Mouse (Mus musculus) megakaryocyte-erythroid progenitor cell, adult 5-6 weeks (primary cell): ENCODE data around the gene Pmm2. TPM values are rescaled to one million over a fixed set of nuclear protein-coding genes. Genes with fewer than 3 reads are reported as not detected.

Experiments
- ATAC-seq: replicated peaks from 2 replicates; pipeline ENCODE4 v1.8.0; 2016; ENCODE audit warnings: mild to moderate bottlenecking, inconsistent platforms; ENCODE audit not compliant: severe bottlenecking, poor library complexity, low FRiP score, low TSS enrichment
- total RNA-seq, 2 experiments: library from RNA; stranded (forward) in 1 of 2; stranded (reverse) in 1 of 2; fragments of 200-1000, 215-1000 nt in 1 of 2; fragments of >200 nt in 1 of 2; fragmentation: Nextera tagmentation in 1 of 2; gene quantifications; 2 replicates each; pipeline ENCODE4 v1.2.3; 2014 to 2017

Pmm2 gene
- total RNA-seq (2014; fragmentation: Nextera tagmentation): 54.8 and 74.7 TPM in 2 replicates
- total RNA-seq (2017): 51.1 and 56.8 TPM in 2 replicates

DNA sequence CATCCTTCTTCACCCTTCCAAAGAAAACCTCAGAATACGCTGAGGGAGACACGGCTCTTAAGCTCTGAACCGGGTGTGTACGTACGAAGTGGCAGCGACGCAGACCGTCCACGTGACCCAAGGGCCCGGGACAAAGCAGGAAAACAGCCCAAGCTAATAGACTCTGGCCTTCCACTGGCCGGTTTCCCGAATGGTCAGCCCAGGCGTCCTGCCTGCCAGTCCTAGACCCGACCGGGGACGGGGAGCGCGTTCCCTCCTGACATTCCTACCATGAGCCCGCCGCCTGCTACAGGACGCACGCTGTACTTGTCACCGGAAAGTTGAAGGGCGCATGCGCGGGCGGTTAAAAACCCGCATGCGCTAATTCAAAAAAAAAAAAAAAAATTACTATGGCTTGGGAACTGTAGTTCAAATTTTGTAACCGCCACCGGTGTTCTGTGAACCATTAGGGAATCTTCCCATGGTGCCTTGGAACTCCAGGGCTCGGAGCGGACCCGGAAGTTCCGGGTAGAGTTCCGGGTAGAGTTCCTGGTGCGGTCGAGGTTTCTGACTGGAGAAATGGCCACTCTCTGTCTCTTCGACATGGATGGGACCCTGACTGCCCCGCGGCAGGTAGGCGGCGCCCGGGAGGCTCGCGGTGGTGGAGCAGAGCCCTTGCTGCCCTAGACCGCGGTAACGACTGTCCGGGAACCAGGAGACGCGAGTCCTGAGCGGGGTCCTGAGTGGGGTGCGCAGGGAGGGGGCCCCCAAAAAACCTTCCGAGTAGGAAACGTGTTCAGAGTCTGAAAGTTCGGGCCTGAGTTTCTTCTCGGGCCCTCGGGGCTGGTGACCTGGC lies at the start of gene Pmm2, which contains the start of gene Tmem186:
Gene Pmm2, plus strand, starts transcription at position 458 of the 835 bp plus-strand sequence.
Gene Tmem186, minus strand, starts transcription at position 496 of the 835 bp plus-strand sequence.
- ATAC-seq: peak; percentile 83

DNA sequence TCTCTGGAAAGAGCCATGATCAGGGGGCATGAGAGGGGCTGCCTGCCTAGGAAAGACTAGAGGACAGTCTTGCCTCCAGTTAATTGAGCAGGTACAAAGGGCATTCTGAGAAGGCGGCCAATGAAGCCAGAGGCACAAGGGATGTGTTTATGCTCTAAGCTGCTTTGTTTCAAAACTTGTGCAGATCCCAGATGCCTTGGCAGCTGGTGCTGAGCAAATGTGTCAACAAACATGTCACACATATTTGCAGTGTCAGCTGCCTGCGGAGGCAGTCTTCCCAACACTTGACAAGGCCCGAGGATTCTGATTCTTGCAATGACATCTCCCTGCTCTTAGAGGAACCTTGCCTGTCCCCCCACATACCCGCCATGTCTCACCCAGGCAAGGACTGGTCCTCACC lies 42.1 kb upstream of the Pmm2 start:
- ATAC-seq: no peak

DNA sequence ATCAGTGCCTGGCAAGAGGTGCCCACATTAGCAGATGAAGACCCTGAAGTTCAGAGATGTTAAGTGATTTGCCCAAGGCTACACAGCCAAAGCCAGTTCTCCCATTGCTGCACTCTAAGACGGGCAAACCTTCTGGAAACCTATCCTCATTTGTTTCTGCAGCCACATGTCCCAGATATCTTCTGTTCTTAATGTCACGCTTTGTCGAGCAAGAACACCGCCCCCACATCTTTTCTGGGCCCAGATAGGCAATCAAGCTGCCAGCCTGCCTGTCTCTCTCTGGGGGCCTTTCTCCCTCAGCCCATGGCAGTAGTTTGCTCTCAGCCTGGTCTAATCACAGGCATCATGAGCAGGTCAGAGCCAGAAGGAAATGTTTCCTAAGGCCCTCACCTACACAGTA lies 41.1 kb upstream of the Pmm2 start:
- no peak for ATAC-seq

DNA sequence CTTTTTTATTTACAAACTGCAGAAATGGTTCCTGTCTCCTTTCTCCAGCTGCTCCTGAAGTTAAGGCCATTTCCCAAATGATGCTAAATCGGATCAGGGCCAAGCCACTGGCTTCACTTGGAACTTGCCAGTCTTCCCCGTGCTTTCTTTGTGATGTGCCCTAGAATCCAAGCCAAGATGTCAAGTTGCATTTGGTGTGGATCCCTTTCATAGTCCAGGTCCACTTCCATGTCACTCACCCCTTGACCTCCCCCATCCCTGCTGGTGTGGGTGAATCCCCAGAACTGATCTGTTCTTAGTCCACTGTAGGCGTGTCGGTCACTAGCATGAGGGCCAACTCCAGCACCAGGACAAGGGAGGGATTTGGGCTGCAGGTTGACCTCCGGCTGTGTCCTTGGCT lies 40.0 kb upstream of the Pmm2 start:
- ATAC-seq: no peak

DNA sequence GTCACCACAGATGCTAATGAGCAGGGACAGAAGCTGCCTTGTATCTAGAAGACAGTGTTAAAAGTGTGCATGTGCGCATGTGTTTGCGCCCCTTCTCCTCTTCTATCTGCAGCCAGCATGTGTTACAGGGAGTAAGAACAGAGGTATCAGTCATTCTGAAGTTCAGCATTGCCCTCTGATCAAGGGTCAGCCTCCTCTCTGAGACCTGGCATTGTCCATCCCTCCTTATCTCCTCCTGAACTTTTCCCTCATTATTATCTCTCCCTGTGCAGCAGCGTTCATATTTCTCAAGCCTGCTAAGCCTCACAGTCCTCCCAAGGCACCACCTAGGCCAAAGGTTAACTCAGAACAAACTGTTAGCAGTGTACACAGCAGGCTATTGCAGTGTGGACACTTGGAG lies 33.7 kb upstream of the Pmm2 start:
- ATAC-seq: peak; percentile 93

DNA sequence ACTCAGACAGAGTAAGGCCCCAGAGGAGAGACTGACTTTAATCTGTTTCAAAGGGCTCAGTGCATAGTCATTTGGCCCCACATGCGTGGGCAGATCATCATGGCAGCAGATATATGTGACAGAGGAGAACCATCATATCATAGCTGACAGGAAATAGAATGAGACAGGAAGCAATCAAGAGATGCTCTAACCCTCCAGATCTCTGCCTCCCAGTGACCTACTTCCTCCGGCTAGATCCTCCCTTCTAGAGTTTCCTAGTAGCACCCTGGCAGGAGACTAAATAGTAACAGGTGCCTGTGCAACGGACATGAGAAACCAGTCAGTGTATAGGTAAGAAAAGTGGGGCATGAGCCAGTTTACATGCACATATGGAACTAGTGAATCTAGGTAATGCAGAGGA lies 27.1 kb upstream of the Pmm2 start:
- ATAC-seq: no peak

DNA sequence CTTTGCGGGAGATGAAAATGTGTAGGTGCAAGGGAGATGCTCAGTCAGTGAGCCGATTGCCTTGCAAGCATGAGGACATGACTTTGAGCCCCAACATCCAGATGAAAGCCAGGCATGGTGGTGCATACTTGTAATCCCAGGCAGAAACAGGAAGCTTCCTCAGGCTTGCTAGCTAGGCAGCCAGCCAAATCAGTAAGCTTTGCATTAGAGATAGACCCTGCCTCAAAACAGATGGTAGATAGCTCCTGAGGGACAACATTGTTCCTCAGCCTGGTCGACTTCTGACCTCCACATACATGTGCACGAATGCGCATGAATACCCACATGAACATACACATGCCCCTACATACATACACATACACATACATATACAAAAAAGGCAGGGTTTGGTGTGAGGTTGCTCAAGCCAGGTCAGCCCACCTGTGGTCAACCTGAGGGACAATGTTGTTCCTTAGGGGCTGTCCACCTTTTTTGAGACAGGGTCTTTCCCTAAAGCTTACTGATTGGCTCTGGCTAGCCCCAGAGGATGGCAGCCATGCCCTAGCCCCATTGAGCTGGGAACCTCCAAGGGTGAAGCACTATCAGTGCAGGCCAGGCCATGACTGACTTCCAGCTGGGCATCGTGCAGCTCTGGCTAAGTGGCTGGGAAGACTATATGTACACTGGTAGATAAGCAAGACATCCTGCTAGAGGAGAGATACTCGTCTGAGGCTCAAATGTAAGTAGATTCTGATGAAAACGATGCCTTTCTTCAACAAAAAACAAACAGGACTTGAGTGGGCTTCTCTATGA lies 25.1 kb upstream of the Pmm2 start:
- peak; percentile 98 for ATAC-seq

DNA sequence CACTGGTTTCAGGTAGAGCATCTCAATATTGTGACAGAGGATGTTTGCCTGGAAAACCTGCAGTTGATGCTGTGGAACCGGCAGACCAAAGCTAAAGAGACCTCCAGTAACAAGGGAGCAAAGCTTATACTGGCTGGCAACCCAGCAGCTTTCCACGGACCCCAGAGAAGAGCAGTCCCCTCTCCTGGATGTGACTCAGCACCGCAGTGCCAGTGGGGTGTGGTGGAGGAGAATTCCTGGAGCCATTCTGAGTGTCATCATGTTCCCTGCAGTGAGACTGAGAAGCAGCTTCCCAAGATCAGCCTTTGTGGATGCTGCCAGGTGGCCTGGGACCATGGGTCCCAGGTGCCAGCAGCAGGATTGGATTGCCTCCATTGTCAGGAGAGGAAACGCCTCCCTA lies 24.4 kb upstream of the Pmm2 start:
- peak; percentile 25 for ATAC-seq

DNA sequence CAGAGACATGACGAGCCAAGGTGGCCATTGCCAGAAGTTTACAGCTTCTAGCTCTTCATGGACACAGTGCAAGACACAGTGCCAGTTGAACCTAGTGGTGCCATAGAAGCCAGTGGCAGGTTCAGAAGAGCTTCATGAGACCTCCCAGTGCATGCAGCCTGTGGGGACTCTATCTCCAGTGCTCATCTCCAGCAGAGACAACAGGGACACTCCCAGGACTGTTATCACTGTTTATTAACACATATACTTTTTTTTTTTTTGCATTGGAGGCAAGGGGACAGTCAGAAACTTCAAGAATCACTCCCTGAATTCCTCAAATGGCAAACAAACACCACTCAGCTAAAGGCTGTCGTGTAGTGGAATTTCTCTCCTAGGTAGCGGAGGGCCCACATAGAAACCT lies 24.0 kb upstream of the Pmm2 start:
- 0 out of 2 replicates have a peak, but pooled peaks have one; percentile 29 for ATAC-seq

DNA sequence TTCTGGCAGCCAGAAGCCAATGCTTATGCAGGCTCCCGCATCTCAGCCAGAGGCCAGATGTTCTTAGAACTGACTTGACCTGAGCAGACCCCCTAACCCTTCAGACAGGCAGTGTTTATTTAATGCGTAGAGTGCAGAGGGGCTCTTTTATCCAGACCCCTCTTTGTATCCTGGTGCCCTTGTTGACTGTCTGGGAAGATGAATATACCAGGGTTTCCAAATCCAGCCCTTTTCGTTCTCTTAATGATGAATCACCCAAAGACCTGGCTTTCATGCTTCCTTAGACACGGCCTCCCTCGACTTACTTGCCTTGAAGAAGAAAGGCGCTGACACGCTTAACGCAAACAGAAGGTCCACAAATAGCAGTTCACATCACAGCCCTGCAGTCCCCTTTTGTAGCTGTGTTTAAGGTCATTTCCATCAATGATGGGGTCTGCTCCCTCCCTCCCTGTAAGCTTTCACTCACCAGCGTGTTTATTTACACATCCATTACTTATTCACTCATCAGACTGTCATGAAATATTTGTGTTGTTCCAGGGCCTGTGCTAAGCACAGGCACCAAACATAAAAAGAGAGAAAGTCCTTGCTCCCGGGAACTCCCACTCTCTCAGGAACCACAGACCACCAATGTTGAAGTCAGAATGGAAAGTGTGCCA lies 17.7 kb upstream of the Pmm2 start:
- ATAC-seq: no peak

DNA sequence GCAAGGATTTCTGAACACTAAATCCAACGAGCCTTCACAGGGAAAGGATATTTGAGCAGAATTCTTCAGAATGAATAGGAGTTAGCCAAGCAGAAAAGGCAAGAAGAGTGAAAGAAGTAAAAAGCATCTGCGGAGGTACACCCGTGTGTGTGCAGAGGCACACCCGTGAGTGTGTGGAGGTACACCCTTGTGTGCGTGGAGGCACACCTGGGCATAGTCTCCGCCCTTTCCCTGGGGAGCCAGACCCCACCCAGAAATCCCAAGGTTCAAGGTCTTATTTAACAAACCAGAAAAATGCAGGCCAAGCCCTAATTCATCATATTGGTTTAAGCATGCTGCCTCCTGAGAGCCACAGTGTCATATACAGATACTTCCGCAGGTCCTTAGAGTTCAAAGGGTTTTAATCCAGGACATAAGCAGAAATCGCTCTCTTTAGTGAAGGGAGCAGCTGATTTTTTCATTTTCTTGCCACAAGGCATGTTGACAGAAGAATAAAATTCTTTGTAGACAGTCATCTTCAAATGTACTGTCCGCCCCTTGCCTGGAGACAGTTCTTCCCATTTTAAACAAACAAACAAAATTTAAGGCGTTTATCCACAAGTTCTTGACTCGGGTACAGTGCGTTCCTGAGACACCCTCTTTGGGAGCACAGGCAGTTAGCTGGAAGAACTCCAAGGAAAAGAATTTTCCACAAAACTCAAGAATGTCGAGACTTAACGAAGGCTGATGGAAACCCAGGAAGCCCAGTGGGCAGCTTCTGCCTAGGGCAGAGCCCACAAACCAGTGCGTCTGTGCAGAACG lies 17.0 kb upstream of the Pmm2 start:
- ATAC-seq: no peak

DNA sequence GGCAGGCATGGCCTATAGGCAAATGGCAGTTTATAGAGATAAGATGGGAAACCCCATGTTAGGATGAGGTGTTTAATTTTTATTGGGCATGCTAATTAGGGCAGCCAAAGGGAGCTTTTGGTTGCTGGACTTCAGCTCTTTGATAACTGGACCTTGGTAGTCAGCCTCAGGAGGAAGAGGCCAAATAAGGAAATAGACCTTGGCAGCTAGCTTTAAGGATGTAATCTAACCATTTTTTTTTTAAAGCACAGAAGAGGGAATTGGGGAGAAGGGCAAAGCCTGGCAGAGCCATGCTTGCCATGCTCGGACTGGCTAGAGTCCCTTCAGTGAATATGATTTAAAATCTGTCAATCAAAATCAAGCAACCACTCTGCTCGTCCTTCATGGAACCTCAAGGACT lies 7.1 kb upstream of the Pmm2 start:
- ATAC-seq: no peak

DNA sequence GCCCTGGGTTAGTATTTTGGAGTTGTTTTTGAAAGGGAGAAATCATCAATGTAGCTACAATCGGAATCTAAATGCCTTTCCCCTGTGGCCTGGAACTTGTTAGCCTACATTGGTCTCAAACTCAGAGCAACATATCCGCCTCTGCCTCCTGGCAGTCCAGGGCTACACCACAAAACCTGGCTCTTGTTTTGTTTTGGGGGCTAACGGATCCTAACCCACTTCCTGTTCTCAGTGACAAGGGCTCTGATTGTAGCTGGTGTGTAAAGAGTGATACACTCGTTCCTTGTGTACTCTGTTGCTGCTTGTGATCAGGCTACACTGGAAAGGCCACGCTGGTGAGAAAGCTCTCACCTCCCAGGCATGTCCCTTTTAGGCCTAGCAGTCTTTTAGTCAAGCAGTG lies 6.0 kb upstream of the Pmm2 start:
- ATAC-seq: no peak

DNA sequence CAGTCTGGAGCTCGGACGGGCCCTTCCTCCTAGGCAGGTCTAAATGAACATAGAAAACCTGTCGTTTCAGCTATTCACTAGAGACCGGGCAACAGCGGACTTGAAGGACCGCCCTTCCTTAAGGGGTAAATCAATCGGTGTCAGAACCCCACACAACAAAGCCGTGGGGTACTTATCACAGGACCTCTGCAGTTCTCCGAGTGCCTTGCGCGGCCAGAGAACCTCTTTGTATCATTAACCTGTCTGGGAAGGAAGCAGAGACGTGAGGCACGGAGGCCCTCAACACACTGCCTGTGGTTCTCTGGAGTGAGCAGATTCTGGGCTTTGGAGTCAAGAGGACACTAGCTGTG lies 632 bp upstream of the Pmm2 start:
- peak; percentile 42 for ATAC-seq

DNA sequence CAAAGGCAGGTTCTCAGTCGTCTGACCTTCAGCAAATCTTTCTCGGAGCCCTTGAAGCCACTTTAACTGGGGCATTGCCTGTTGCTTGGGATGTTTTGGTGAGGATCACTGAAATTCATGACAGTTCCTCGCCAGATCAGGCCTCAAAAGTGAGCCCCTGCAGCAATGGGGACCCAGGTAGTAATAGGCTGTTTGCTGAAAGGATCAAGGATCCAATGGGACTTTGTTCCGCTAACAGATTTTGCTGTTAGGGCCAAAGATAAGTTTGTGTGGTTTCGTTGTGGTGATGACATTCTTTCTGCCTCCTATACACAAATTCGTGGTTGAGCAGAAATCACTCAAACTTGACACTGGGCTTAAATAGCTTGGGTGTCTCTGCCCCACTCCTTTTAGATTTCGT lies 657 bp downstream of the Pmm2 start:
- ATAC-seq: no peak

DNA sequence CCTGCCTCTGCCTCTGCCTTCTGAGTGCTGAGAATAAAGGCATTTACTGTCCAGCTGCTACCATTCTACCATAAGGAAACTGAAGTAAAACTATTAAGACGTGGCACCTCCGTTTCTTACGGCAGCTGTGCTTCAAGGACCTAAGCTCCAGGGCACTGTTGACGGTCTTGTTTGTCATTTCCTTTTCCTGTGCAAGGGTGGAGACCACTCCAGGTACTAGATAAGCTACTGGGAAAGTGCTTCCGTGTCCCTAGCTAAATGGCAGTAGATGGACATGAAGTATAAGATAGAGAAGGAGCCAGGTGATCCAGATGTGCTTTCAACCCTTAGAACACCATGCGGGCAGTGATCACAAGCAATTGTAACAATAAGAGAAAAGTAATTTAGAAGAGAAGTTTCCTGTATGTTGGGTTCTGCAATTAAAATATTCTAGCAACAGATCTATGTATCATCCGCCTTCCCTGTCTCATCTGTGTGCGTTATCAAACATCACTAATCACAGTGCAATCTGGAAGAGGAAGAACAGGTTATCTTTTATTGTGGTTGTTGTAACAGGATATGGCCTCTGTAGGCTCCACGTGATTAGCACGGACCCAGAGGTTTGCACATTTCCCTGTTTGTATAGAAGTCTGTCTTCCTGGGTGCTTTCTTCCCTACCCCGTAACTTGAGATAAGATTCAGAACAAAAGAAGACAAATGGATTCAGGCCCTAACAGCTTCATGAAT lies 2.2 kb downstream of the Pmm2 start:
- ATAC-seq: no peak

DNA sequence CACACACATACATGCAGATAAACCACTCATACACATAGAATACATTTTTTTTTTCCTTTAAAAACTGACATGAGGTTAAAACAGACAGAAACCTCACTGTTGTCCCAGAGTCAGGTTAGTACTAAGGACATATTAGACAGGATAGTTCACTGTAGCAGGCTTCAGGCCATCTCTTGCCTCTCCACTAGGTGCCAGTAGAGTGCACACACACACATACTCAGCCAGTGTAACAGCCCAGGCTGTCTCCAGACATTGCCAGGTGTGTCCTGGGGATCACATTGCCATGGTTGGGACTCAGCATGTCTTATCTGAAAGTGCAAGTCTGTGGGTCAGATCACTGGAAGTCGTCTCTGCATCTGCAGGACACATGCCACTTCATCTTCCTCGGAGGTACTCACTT lies 6.4 kb downstream of the Pmm2 start:
- peak; percentile 93 for ATAC-seq

DNA sequence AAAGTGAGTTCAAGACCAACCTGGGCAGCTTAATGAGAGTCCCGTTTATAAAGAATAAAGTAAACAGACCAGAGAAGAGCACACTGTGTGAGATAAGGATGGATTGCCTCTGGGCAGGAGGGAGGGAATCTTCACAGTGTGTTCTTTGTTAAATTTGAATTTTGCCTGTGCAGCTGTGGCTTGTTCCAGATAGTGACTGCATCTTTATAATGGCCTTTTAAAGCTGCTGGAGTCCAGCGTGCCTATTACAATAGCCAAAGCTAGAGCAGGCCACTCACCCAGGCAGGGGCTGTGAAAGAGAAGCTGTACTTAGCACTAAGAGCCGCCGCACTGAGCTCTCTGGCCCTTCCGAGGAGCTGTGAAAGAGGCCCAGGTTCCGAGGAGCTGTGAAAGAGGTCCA lies 8.1 kb downstream of the Pmm2 start:
- no peak for ATAC-seq

DNA sequence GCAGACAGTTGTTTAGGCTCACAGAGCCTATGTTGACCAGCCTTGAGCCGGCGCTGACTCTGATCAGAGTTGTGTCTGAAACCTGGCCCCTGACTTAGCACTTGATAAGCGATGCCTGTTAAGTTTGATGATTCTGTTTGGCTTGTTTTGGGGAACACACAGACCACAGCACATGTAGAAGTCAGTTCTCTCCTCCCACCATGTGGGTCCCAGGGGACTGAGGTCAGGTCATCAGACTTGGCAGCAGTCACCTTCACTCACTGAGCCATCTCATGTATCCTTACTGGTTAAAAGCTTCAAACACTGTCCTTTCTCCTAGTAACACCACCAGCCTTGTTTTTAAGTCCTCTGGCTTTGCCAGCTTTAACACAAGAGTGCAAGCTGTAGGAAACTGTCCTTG lies 12.5 kb downstream of the Pmm2 start:
- ATAC-seq: no peak
